In genomic region chr10:82047597-82048459, GRCm38 (mm10) we compare ENCODE assay signal across 8 mouse cellular contexts. TPM values are rescaled to one million over a fixed set of nuclear protein-coding genes. Genes with fewer than 3 reads are reported as not detected.
A peak's percentile ranks its signal among the peaks of the same experiment; 100 is the strongest.
DNase-seq lines count a peak whose midpoint lies in the region; ATAC-seq lines count a peak whose summit lies in the region.

Gene Zfp873, plus strand, starts transcription at chr10:82048123.

- intact Hi-C loops in left cerebral cortex, postnatal 14 days (cut with DNase I) = no loop called here

- peak; percentile 100 for ATAC-seq in intestine, embryonic 14.5 days (replicated peaks; ENCODE audit: low FRiP score, low TSS enrichment, low read depth)

- peak within 1 kb of the TSS; percentile 46 for H3K4me3 ChIP-seq in intestine, embryonic 14.5 days (ENCODE audit: low read depth, low read length)

- H3K36me3 ChIP-seq in intestine, embryonic 14.5 days (ENCODE audit: control insufficient read depth, insufficient read depth, low read length) = no peaks in the 10 kb centered on the region

- 13% methylated on average over 35 of the region's 35 CpGs for WGBS in intestine, embryonic 14.5 days

- peak within 1 kb of the TSS; percentile 52 for H3K4me2 ChIP-seq in intestine, embryonic 14.5 days (ENCODE audit: low read length)

- H3K9me3 ChIP-seq in intestine, embryonic 14.5 days (ENCODE audit: control insufficient read depth, low read length) = peaks cover 26% of the 10 kb centered on the region

- H3K9ac ChIP-seq in intestine, embryonic 14.5 days (ENCODE audit: low read length) = peak within 1 kb of the TSS; percentile 66

- H3K27me3 ChIP-seq in intestine, embryonic 14.5 days (replicated peaks; ENCODE audit: control insufficient read depth, insufficient read depth, low read length) = no peaks in the 10 kb centered on the region

- peak within 1 kb of the TSS; percentile 87 for H3K27ac ChIP-seq in intestine, embryonic 14.5 days (ENCODE audit: low read depth)

- no peaks in the 10 kb centered on the region for H3K4me1 ChIP-seq in intestine, embryonic 14.5 days (replicated peaks; ENCODE audit: control insufficient read depth, insufficient read depth, low read length)

- peak; percentile 95 to 99 for DNase-seq in adrenal gland, adult (ENCODE audit: inconsistent age in 2 of 2, low spot score in 1 of 2)
- DNase-seq in embryo, embryonic 10 days (ENCODE audit: low spot score) = peak; percentile 96
- peak; percentile 86 for DNase-seq in gastrocnemius, postnatal 25 days
- peak; percentile 95 for DNase-seq in intestine, embryonic 14.5 days (ENCODE audit: low spot score)
- DNase-seq in left cerebral cortex, postnatal 14 days (ENCODE audit: low spot score in 2 of 2) = peak; percentile 91 to 95
- peak; percentile 97 for DNase-seq in mesoderm, embryonic 11.5 days (ENCODE audit: low read depth, low spot score)
- peak; percentile 91 to 94 for DNase-seq in right cerebral cortex, postnatal 36 days (ENCODE audit: low spot score in 2 of 2)
- DNase-seq in yolk sac, embryonic 10.5 days (ENCODE audit: low spot score) = peak; percentile 94

RNA-seq across cellular contexts. Expression of gene Zfp873, which starts in this region (rescaled TPM):
- total RNA-seq in gastrocnemius, postnatal 25 days (2021) = 1 to 10 TPM; 1.3 to 1.4 TPM
- 13.4 and 14.6 TPM in 2 replicates for polyA plus RNA-seq in intestine, embryonic 14.5 days (2014; fragmentation: Nextera tagmentation; extraction: Ambion mirVana)
- 1 to 10 TPM; 7.8 to 8.1 TPM for total RNA-seq in left cerebral cortex, postnatal 14 days (2021)

Comparison
In these comparisons a context has a peak if more than half of its experiments do, and no peak if none do; other contexts are left out.
1. Peak in every context shown above with its lines: DNase-seq, ATAC-seq, H3K4me3 ChIP-seq and H3K27ac ChIP-seq.